Mouse (Mus musculus): Measurements from ENCODE around the gene Btn2a2.
A peak's percentile ranks its signal among the peaks of the same experiment; 100 is the strongest.

GRCm38 (mm10) chr13:23450398-23450797, 38.3 kb downstream of the Btn2a2 start:
- TF ChIP-seq CTCF (IDR thresholded peaks at IDR 0.05; ENCODE audit: low read depth) (no peak), EP300 (IDR thresholded peaks at IDR 0.05; ENCODE audit: low read depth) (peak; percentile 38)

Measured in liver, embryonic 14.5 days (tissue).